Mouse (Mus musculus): ENCODE results near the gene Stx4a.
"Not testable (repeated sequence)": the region's sequence is repeated elsewhere in the genome, so short reads cannot be mapped to it uniquely, and the experiment has no call there.

Gene Stx4a

DNA sequence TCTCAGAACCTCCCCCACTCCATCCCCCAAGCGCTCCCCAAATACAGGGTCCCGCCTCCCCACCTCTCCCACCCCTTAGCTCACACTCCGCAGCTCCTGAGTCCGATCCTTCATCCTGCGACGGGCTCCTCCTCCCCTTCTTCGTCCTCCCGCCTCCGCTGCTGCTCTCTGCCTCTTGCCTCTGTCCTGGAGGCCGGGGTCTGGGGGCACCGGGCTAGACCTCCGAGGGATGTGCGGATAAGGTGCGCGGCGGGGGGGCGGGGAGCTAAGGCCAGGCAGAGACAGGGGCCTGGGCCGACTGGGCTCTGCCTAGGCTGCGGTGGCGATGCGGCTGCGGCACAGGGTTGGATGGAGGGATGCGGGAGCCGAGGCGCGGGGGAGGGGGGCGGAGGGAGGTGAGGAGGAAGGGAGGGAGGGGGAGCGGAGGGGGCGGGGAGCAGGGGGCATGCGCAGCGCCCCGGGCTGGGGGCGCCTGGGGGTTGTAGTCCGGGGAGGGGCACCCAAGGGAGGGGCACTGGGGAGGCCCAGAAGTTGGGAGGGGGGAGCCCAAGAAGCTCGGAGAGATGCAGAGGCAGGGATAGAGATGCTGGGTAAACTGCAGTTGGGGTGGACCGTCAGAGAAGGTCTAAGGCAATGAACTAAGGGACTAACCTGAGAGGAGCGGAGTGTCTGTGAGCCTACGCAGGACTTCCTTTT lies at the start of gene Stx4a, which contains the start of gene Stx1b:
Stx4a (plus strand) TSS at position 119 of the 696 bp plus-strand sequence.
Stx1b (minus strand) TSS at position 374 of the 696 bp plus-strand sequence.
- DNase-seq (ENCODE audit: low spot score in 2 of 2), result no peak

DNA sequence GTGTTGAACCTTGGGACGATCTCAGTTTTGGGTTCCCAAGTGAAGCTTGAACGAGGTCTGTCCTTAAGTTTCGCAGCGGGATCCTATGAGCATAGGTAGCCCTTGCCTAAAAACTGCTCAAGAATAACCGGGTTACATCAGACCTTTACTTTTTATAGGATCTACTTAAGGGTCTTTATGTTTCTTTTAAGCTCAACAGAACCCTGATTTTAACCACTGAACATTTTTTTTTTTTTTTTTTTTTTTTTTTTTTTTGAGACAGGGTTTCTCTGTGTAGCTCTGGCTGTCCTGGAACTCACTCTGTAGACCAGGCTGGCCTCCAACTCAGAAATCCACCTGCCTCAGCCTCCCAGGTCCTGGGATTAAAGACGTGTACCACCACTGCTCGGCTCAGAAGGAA lies 48.3 kb upstream of the Stx4a start:
- not testable (repeated sequence) for DNase-seq (ENCODE audit: low spot score in 2 of 2)

DNA sequence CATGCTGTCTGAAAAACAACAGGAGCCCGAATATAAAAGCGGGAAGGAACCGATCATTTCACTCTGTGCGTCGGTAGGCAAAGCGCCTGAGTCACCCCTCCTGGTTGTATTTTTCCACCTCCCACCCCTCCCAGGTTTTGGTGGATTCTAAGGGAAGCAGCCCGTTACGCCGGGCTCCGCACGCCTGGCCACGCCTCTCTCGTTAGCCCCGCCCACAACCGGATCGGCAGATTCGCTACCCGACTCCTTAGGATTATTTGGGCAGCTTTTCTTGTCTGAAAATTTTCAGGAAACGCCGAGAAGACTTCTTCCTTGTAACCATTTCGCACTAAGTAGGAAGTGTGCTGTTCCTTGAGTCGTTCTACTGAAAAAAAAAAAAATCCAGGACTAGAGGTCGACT lies 47.7 kb upstream of the Stx4a start, which contains the start of gene Setd1a:
Setd1a (plus strand) TSS at position 245 of the 400 bp plus-strand sequence.
- peak; percentile 78 to 87 for DNase-seq (ENCODE audit: low spot score in 2 of 2)

DNA sequence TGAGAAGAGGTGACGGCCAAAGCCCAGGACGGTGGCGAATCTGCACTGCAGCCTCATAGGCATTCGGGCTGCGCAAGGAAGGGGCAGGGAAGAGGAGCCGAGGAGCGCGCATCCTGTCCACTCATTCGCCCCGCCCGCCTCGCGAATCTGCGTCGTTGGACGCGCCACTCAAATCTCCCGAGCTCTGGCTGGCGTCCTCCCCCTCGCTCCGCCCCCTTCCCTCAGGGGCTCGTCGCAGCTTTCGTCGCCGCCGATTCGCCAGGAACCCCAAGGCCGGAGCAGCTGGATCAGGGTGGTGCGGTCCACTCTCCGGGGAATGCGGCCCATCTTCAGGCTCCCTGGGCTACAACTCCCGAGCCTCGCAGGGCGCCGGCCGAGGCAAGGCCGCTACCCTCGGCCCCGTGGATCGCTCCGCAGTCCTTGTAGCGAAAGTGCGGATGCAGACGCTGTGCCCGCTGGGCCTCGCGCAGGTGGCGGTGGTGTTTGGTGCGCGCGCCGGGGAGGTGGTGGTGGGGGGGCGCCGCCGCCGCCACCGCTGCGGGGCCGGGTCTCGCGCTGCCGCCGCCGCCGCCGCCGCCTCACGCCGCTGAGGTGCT lies 47.1 kb upstream of the Stx4a start:
- peak; percentile 93 to 96 for DNase-seq (ENCODE audit: low spot score in 2 of 2)

DNA sequence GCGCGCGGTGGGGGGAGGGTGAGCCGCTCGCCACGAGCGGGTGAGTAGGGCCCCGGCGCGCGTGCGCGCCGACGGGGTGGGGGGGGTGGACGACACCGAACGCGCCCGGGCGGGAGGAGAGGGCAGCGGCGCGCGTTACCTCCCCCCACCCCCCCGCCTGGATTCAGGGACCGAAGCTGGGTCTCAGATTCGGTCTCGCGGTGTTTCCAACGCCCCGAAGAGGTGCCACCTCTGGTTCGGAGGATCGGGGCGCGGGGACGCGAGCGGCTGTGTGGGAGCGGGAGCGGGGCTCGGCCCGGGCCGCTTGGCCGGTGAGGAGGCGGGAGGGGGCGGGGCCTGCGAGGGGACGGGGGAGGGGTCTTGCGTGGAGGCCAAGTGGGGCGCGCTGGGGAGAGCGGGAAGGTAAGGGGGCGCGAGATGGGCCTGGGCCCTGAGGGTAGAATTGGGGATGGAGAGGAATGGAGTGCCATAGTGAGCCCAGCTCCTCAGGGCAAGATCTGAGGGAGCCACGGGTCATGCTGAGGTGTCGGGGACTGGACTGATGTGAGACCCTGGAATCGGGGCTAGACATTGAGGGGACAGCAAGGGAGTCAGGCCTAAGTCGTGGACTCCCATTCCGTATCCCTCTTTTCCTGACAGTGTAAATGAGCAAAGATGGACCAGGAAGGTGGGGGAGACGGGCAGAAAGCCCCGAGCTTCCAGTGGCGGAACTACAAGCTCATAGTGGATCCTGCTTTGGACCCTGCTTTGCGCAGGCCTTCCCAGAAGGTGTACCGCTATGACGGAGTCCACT lies 46.4 kb upstream of the Stx4a start:
- peak in 1 of 2 experiments; percentile 25 for DNase-seq (ENCODE audit: low spot score in 2 of 2)

DNA sequence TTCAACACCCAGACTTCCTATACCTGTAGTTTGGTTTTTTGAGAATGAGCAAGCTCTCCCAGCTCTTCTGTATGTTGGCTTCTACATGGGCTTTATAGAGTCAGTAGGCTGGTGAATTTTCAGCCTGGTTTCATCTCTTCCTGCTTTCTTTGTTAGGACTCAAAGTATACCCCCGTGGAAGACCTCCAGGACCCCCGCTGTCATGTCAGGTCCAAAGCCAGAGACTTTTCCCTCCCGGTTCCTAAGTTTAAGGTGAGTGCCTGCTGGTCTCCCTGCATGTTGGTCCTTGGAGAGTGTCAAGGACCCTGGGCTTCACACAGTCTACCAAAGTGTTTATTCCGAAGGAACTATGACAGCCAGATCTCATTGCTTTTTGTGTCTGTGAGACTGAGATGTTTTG lies 45.7 kb upstream of the Stx4a start:
- no peak for DNase-seq (ENCODE audit: low spot score in 2 of 2)

DNA sequence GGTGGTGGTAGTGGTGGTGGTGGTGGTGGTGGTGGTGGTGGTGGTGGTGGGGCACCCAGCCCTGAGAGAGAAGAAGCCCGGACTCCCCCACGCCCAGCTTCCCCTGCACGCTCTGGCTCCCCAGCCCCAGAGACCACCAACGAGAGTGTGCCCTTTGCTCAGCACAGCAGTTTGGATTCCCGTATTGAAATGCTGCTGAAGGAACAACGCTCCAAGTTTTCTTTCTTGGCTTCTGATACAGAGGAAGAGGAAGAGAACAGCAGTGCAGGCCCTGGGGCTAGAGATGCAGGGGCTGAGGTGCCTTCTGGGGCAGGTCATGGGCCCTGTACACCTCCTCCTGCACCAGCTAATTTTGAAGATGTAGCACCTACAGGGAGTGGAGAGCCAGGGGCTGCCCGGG lies 38.8 kb upstream of the Stx4a start, which contains the start of gene Gm49388:
Gm49388 (plus strand) TSS at position 301 of the 400 bp plus-strand sequence.
- DNase-seq (ENCODE audit: low spot score in 2 of 2), result no peak

DNA sequence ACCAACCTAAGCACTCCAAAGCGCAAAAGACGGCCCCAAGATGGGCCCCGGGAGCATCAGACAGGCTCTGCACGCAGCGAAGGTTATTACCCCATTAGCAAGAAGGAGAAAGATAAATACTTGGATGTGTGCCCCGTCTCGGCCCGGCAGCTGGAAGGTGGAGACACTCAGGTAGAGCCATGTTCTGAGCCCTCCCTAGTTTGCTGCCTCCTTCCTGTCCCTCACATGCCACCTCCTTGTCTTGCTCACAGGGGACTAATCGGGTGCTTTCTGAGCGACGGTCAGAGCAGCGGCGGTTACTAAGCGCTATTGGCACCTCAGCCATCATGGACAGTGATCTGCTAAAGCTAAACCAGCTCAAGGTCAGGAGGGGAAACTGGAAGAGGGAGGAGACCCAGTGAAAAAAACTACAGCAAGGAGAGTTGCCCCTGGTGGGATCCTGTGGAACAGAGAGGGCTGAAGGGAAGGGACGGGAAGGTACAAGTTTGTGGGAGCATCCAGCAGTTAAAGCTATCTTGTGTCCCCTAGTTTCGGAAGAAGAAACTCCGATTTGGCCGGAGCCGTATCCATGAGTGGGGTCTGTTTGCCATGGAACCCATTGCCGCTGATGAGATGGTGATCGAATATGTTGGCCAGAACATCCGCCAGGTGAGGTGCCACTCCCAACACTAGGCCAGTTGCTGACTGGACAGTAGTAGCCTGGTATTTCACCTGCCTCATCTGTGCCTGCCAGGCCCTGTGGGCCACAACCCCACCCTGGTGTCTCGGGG lies 26.8 kb upstream of the Stx4a start:
- DNase-seq (ENCODE audit: low spot score in 2 of 2), result no peak

DNA sequence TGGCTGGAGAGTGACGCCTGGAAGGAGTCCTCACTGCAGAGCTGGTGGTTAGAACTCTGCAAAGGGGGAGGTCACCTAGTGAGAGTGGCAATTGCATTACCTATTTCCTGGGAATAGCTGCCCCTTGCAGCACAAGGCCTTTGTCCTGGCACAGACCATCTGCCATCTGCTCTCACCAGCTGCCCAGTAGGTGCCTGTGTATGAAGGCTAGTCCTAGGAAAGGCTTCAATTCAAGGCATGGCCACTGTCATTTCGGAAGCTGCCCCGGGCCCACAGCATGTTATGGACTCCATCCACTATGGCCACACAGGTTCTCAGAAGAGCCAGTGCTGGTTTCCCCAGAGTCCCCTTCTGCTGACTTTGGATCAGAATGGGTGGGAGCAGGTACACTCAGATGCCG lies 25.5 kb upstream of the Stx4a start:
- no peak for DNase-seq (ENCODE audit: low spot score in 2 of 2)

DNA sequence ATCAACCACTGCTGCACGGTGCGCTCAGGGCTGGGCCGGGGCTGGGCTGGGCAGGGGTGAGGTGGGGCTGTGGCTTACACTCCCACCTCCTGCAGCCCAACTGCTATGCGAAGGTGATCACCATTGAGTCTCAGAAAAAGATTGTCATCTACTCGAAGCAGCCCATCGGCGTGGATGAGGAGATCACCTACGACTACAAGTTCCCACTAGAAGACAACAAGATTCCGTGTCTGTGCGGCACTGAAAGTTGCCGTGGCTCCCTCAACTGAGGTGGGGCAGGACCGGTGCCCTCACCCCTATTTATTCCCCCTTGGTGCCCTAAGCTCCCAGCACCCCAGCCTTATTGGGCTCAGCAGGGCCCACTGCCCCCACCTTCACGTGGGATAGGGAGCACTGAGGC lies 24.9 kb upstream of the Stx4a start:
- no peak for DNase-seq (ENCODE audit: low spot score in 2 of 2)

DNA sequence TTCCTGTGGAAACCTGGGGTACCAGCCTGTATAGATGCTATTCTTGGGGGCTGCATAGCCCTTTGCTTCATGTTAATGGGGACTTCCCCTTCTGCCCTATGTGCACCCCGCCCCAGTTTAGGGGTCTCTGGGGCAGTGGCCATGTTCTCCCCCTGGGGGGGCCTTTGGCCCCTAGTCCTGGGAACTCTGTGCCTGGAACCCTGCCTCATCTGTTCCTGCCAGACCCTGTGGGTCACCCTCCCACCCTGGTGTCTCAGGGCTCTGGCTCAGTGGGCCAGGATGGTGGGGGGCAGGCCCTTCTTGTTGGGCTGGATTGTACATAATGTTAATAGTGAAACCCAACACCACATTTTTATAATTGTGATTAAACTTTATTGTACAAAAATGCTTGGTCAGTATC lies 24.4 kb upstream of the Stx4a start:
- DNase-seq (ENCODE audit: low spot score in 2 of 2), result no peak

DNA sequence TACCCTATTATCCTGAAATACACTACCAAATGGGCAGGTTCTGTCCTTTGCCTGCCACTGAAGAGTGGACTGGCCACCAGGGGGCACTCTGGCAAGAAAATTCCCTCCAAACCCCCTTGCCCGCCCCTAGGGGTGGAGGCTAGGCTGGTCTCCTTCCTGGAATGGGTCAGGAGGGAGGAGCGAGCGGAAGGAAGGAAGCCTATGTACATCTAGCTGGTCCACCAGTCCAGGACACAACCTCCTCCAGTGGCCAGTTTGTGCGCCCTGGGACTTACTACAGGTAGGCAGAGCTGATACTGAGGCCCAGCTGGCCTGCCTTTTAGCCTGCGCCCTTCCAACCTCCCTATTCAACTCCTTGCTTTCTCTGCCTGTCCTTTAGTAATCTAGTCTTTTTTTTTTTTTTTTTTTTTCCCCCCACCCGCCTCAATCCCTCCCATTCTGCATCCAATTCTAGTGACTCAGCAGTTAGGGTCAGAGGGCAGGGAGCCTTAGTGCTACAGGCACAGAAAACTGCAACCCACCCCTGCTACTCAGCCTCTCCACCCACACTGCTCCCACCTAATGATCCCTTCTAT lies 23.6 kb upstream of the Stx4a start, which contains the start of gene Hsd3b7:
Hsd3b7 (plus strand) TSS at position 170 of the 575 bp plus-strand sequence.
- peak; percentile 74 to 87 for DNase-seq (ENCODE audit: low spot score in 2 of 2)

DNA sequence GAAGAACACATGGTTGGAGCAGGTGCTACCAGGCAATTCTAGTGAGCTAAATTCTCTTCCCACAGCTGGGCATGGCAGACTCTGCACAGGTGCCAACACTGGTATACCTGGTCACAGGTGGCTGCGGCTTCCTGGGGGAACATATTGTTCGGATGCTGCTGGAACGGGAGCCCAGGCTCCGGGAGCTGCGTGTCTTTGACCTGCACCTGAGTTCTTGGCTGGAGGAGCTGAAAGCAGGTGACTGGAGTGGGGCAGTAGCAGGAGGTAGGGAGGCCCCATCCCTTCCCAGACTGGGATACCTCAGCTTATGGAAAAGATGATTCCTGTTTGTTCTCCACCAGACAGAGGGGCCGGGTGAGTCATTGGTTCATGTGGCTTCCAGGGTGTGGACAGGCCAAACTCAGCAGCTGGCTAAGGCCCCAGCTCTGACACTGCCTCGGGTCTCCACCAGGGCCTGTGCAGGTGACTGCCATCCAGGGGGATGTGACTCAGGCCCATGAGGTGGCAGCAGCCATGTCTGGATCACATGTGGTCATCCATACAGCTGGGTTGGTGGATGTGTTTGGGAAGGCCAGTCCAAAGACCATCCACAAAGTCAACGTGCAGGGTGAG lies 23.0 kb upstream of the Stx4a start:
- no peak for DNase-seq (ENCODE audit: low spot score in 2 of 2)

DNA sequence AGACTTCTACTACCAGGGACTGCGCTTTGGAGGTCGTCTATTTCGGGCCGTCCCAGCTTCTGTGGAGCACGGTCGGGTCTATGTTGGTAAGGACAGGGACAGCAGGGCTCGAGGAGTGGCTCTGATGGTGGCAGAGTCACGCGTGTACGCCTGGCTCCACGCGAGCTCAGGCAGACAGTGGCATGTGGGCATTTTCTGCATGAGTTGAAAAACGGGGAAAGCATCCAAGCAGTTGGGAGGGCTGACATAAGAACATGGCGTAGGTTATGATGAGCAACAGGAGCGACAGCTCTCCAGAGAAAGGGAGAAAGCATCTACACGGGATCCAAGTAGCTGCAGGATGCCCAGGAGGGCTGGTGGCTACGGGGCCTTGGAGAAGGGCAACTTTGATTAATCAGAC lies 21.8 kb upstream of the Stx4a start:
- DNase-seq (ENCODE audit: low spot score in 2 of 2), result no peak

DNA sequence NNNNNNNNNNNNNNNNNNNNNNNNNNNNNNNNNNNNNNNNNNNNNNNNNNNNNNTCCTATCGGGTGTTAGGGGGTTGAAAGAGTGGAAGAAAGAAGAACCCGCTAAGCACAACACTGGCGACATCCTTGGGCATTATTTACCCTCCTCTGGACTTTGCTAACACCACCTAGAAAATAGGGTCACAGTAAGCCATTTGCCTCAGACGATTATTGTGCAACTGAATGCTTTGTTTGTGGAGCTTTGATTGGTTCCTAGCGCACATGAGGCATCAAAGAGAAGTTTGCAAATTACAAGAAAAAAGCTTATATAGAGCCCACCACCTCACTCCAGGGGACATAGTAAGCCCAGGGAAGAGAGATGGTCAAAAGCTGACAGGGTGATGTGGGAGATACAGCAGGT lies 15.3 kb upstream of the Stx4a start:
- no peak for DNase-seq (ENCODE audit: low spot score in 2 of 2)

DNA sequence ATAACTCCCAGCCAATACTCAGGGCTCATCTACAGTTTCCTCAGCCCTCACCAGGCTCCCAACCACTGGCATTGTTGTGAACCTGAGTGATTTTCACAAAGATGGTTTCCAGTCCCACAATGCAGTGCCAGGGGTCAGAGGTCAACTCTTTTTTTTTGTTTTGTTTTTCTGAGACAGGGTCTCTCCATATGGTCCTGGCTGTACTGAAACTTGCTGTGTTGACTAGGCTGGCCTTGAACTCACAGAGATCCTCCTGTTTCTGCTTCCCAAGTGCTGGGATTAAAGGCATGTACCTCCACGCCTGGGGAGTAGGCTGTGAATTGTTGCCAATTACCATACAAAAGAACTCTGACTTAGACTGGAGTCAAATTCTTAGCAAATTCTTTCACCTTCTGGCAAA lies 14.2 kb upstream of the Stx4a start:
- DNase-seq (ENCODE audit: low spot score in 2 of 2), result no peak

DNA sequence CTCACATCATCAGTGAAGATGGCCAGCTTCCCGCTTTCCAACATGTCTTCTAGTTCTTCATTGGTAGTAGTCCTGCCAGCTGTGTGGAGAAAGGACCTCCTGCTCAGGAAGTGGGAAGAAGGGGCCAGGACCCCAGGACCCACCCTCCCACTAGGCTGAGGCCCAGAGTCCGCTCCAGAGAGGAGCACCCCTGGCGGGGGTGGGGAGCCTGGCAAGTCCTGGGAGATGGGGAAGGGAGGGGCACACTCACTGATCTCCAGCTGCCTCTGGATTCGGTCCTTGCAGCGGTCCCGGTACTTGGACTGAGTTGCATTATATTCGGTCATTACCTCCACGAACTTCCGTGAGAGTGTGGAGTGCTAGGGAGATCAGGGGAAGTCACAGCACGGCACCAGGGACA lies 13.4 kb upstream of the Stx4a start:
- no peak for DNase-seq (ENCODE audit: low spot score in 2 of 2)

DNA sequence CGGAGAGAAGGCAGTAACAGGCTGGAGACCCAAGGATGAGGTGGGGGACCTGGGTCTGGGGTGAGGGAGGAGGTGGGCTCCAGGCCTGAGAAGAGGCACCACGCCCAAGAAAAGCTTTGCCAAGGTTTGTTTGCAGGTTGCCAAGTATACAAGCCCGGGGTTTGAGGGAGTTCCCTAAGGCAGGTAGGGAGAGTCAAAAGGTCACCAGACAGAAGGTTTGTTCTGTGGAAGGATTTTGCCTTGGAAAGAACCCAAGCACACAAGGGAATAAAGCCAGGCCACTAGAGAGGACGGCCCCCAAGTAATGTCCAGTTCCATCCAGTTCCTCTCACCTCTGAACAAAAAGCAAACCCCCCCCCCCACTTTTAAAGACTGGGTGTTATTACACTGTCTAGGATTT lies 12.9 kb upstream of the Stx4a start:
- no peak for DNase-seq (ENCODE audit: low spot score in 2 of 2)

DNA sequence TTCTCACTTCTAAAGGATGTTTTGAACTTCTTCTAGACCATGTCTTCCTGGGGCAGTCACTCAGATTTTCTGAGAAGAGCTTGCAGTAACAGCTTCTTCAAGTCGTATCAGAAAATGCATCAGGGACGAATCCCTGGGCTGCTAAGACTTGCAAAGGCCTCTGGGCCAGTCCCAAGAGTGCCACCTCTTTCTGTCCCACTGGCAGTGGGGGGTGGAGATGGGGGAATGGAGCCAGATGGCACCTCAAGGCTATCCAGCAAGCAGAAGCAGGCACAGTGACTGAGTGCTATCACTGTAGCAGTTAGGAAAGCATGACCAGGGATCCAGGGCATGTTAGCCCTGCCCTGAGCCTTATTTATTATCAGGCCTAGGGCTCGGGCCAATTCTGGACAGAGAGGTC lies 11.8 kb upstream of the Stx4a start:
- no peak for DNase-seq (ENCODE audit: low spot score in 2 of 2)

DNA sequence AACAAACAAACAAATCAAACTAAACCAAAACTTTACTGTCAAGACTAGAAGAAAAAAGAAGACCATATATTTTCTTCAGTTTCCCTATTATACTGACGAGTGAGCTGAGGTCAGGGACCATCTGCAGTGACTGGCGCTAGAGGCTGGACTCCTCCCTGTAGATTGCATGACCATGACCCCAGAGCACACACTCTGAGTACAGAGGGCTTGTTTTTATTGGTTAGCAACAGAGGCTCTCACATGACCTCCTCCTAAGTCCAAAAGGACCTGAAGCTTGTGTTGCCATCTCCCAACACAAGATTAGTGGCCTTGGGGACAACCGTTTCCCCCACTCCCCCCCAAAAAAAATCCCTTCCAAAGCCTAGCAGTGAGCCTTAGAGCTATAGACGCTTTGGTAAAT lies 10.3 kb upstream of the Stx4a start:
- DNase-seq (ENCODE audit: low spot score in 2 of 2), result no peak
